Mouse (Mus musculus) bone marrow, adult 2 months (tissue): ENCODE measurements around the gene Itgb3.

Source experiments
- CTCF ChIP-seq: fragments of 200-500 bp; IDR thresholded peaks from 2 replicates; pipeline ENCODE4 v1.5.1; 2011; ENCODE audit warnings: low read length, control low read depth; ENCODE audit not compliant: control insufficient read depth, insufficient read depth
- POLR2A ChIP-seq: fragments of 200-500 bp; IDR thresholded peaks from 2 replicates; pipeline ENCODE4 v1.6.1; 2011; ENCODE audit warnings: low read depth, mild to moderate bottlenecking, control low read depth, low read length, borderline replicate concordance; ENCODE audit not compliant: control insufficient read depth

DNA sequence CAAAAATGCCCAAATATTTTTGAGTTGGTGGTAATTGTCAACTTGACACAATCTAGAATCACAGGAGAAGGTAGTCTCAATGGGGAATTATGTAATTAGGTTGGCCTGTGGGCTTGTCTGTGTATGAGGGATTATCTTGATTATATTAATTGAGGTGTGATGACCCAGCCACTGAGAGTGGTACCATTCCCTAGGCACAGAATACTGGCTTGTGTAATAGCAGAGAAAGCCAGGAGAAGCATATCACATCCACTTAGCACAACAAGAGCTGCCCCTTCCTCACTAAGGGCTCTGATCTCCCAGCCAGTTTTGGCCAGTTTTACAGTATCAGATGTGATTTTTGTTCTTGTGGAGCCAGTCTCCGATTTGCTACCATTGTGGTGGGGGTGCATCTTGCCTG is 18.2 kb upstream of the Itgb3 start:
- no peak for TF ChIP-seq POLR2A
- TF ChIP-seq CTCF = no peak
